Mouse (Mus musculus) MEL (cell line): ENCODE results near the gene Elk4. TPM values are rescaled to one million over a fixed set of nuclear protein-coding genes. Genes with fewer than 3 reads are reported as not detected.

ENCODE experiments used
- DNase-seq: peaks from one replicate; pipeline ENCODE4 v3.0.0; 2011; ENCODE audit warnings: low read depth, low spot score
- H3K27ac ChIP-seq: 2 replicates; pipeline ENCODE4 v1.5.1; 2012; ENCODE audit warnings: low read depth, mild to moderate bottlenecking, control low read depth, low read length, moderate library complexity; ENCODE audit not compliant: control insufficient read depth
- H3K27me3 ChIP-seq, 2 experiments: fragments of 150-350 bp in 1 of 2; sonication (generic) in 1 of 2; 2 replicates each; pipeline ENCODE4 v1.6.1; 2012; ENCODE audit warnings: low read length in 2 of 2, mild to moderate bottlenecking in 2 of 2, improper control_type of control experiment in 1 of 2, moderate library complexity in 1 of 2; ENCODE audit not compliant: insufficient read depth in 2 of 2, control insufficient read depth in 1 of 2
- H3K36me3 ChIP-seq, 2 experiments: 2 replicates each; pipeline ENCODE4 v1.6.1; 2012 to 2014; ENCODE audit warnings: low read length in 2 of 2, improper control_type of control experiment in 1 of 2, inconsistent platforms in 1 of 2, mild to moderate bottlenecking in 1 of 2; ENCODE audit not compliant: insufficient read depth in 2 of 2, control insufficient read depth in 1 of 2
- H3K4me1 ChIP-seq, 2 experiments: fragments of 150-350 bp in 1 of 2; sonication (generic) in 1 of 2; 2 replicates each; pipeline ENCODE4 v1.6.1; 2012; ENCODE audit warnings: low read length in 2 of 2, improper control_type of control experiment in 1 of 2, mild to moderate bottlenecking in 1 of 2; ENCODE audit not compliant: insufficient read depth in 2 of 2, control insufficient read depth in 1 of 2
- H3K4me3 ChIP-seq, 2 experiments: fragments of 150-350 bp in 1 of 2; sonication (generic) in 1 of 2; 2 replicates each; pipeline ENCODE4 v1.5.1; 2012; ENCODE audit warnings: low read depth in 2 of 2, low read length in 2 of 2, mild to moderate bottlenecking in 2 of 2, moderate library complexity in 2 of 2, control low read depth in 1 of 2, improper control_type of control experiment in 1 of 2; ENCODE audit not compliant: control insufficient read depth in 1 of 2, insufficient read depth in 1 of 2
- H3K79me2 ChIP-seq: 2 replicates; pipeline ENCODE4 v1.6.1; 2012; ENCODE audit warnings: mild to moderate bottlenecking, low read length, moderate library complexity; ENCODE audit not compliant: control insufficient read depth, poor library complexity, insufficient read depth
- H3K9ac ChIP-seq: 2 replicates; pipeline ENCODE4 v1.6.1; 2012; ENCODE audit warnings: low read depth, mild to moderate bottlenecking, control low read depth, low read length, moderate library complexity; ENCODE audit not compliant: control insufficient read depth, poor library complexity, severe bottlenecking
- H3K9me3 ChIP-seq: fragments of 150-350 bp; sonication (generic); replicated peaks from 2 replicates; pipeline ENCODE4 v1.6.1; 2012; ENCODE audit warnings: mild to moderate bottlenecking, low read length, improper control_type of control experiment, moderate library complexity; ENCODE audit not compliant: insufficient read depth
- BHLHE40 ChIP-seq: IDR thresholded peaks from 2 replicates; pipeline ENCODE4 v1.6.1; 2012; ENCODE audit warnings: low read depth, mild to moderate bottlenecking, inconsistent platforms, low read length, improper control_type of control experiment, borderline replicate concordance
- CHD1 ChIP-seq: IDR thresholded peaks from 2 replicates; pipeline ENCODE4 v1.6.1; 2012; ENCODE audit warnings: low read depth, mild to moderate bottlenecking, inconsistent platforms, low read length, improper control_type of control experiment
- E2F4 ChIP-seq: IDR thresholded peaks from 2 replicates; pipeline ENCODE4 v1.6.1; 2011; ENCODE audit warnings: low read depth, low read length, improper control_type of control experiment, borderline replicate concordance
- ELF1 ChIP-seq: IDR thresholded peaks from 2 replicates; pipeline ENCODE4 v1.6.1; 2014; ENCODE audit warnings: low read depth, mild to moderate bottlenecking, inconsistent platforms, low read length, improper control_type of control experiment, moderate library complexity
- EP300 ChIP-seq, 2 experiments: IDR thresholded peaks; 2 replicates each; pipeline ENCODE4 v1.6.1; 2011; ENCODE audit warnings: improper control_type of control experiment in 2 of 2, low read length in 2 of 2, low read depth in 1 of 2, mild to moderate bottlenecking in 1 of 2
- GABPA ChIP-seq: IDR thresholded peaks from 2 replicates; pipeline ENCODE4 v1.6.1; 2012; ENCODE audit warnings: low read depth, mild to moderate bottlenecking, inconsistent platforms, low read length, improper control_type of control experiment, moderate library complexity
- JUND ChIP-seq: IDR thresholded peaks from 2 replicates; pipeline ENCODE4 v1.6.1; 2011; ENCODE audit warnings: low read depth, mild to moderate bottlenecking, improper control_type of control experiment, low read length
- KAT2A ChIP-seq: conservative IDR thresholded peaks from 2 replicates; pipeline ENCODE4 v1.6.1; 2012; ENCODE audit warnings: low read depth, low read length, improper control_type of control experiment, inconsistent platforms
- MAX ChIP-seq: IDR thresholded peaks from 2 replicates; pipeline ENCODE4 v1.6.1; 2011; ENCODE audit warnings: low read length, improper control_type of control experiment
- MAZ ChIP-seq: IDR thresholded peaks from 2 replicates; pipeline ENCODE4 v1.6.1; 2012; ENCODE audit warnings: low read depth, mild to moderate bottlenecking, inconsistent platforms, low read length, improper control_type of control experiment
- MEF2A ChIP-seq: IDR thresholded peaks from 2 replicates; pipeline ENCODE4 v1.6.1; 2014; ENCODE audit warnings: low read depth, mild to moderate bottlenecking, inconsistent platforms, low read length, improper control_type of control experiment; ENCODE audit not compliant: poor library complexity, insufficient replicate concordance, severe bottlenecking; ENCODE audit errors: extremely low read depth
- MXI1 ChIP-seq: IDR thresholded peaks from 2 replicates; pipeline ENCODE4 v1.6.1; 2011; ENCODE audit warnings: mild to moderate bottlenecking, low read depth, low read length, improper control_type of control experiment
- MYB ChIP-seq: IDR thresholded peaks from 2 replicates; pipeline ENCODE4 v1.6.1; 2011; ENCODE audit warnings: mild to moderate bottlenecking, low read depth, low read length, improper control_type of control experiment
- NELFE ChIP-seq: IDR thresholded peaks from 2 replicates; pipeline ENCODE4 v1.6.1; 2011; ENCODE audit warnings: low read depth, low read length, improper control_type of control experiment
- NRF1 ChIP-seq: IDR thresholded peaks from 2 replicates; pipeline ENCODE4 v1.6.1; 2014; ENCODE audit warnings: low read depth, mild to moderate bottlenecking, inconsistent platforms, low read length, improper control_type of control experiment, moderate library complexity; ENCODE audit not compliant: poor library complexity, insufficient read depth, severe bottlenecking
- POLR2A ChIP-seq, 2 experiments: IDR thresholded peaks; 2 replicates each; pipeline ENCODE4 v1.6.1; 2011 to 2012; ENCODE audit warnings: low read length in 2 of 2, mild to moderate bottlenecking in 2 of 2, control low read depth in 1 of 2, improper control_type of control experiment in 1 of 2, low read depth in 1 of 2, moderate library complexity in 1 of 2; ENCODE audit not compliant: control insufficient read depth in 1 of 2, insufficient read depth in 1 of 2, poor library complexity in 1 of 2
- POLR2AphosphoS2 ChIP-seq: IDR thresholded peaks from 2 replicates; pipeline ENCODE4 v1.6.1; 2011; ENCODE audit warnings: low read length, improper control_type of control experiment
- POLR2AphosphoS5 ChIP-seq: IDR thresholded peaks from 2 replicates; pipeline ENCODE4 v1.6.1; 2012; ENCODE audit warnings: low read depth, borderline replicate concordance, mild to moderate bottlenecking, inconsistent platforms, low read length, moderate library complexity, mixed read lengths
- RAD21 ChIP-seq: IDR thresholded peaks from 2 replicates; pipeline ENCODE4 v1.6.1; 2011; ENCODE audit warnings: mild to moderate bottlenecking, low read depth, low read length, improper control_type of control experiment
- SIN3A ChIP-seq: IDR thresholded peaks from 2 replicates; pipeline ENCODE4 v1.6.1; 2012; ENCODE audit warnings: low read length, improper control_type of control experiment, inconsistent platforms
- SMC3 ChIP-seq: IDR thresholded peaks from 2 replicates; pipeline ENCODE4 v1.6.1; 2011; ENCODE audit warnings: low read depth, low read length, improper control_type of control experiment
- TAL1 ChIP-seq: IDR thresholded peaks from 2 replicates; pipeline ENCODE4 v1.6.1; 2012; ENCODE audit warnings: mild to moderate bottlenecking, inconsistent platforms, low read length, moderate library complexity, mixed read lengths
- UBTF ChIP-seq: IDR thresholded peaks from 2 replicates; pipeline ENCODE4 v1.6.1; 2012; ENCODE audit warnings: low read depth, mild to moderate bottlenecking, inconsistent platforms, low read length, improper control_type of control experiment, moderate library complexity, borderline replicate concordance; ENCODE audit not compliant: insufficient read depth
- USF2 ChIP-seq, 2 experiments: IDR thresholded peaks; 2 replicates each; pipeline ENCODE4 v1.6.1; 2011 to 2012; ENCODE audit warnings: improper control_type of control experiment in 2 of 2, low read length in 2 of 2, borderline replicate concordance in 1 of 2, inconsistent platforms in 1 of 2, low read depth in 1 of 2, mild to moderate bottlenecking in 1 of 2; ENCODE audit not compliant: insufficient read depth in 1 of 2
- ZC3H11A ChIP-seq: IDR thresholded peaks from 2 replicates; pipeline ENCODE4 v1.6.1; 2012; ENCODE audit warnings: low read depth, mild to moderate bottlenecking, inconsistent platforms, low read length, improper control_type of control experiment
- ZMIZ1 ChIP-seq: IDR thresholded peaks from 2 replicates; pipeline ENCODE4 v1.6.1; 2012; ENCODE audit warnings: low read depth, mild to moderate bottlenecking, inconsistent platforms, low read length, improper control_type of control experiment, moderate library complexity
- ZNF384 ChIP-seq: IDR thresholded peaks from 2 replicates; pipeline ENCODE4 v1.6.1; 2012; ENCODE audit warnings: low read depth, mild to moderate bottlenecking, inconsistent platforms, low read length, improper control_type of control experiment
- polyA plus RNA-seq, 2 experiments: library from polyadenylated mRNA; stranded (reverse) in 1 of 2; unstranded in 1 of 2; fragments of >175 nt in 1 of 2; fragments of >200 nt in 1 of 2; gene quantifications; 2 replicates each; pipeline versions ENCODE4 v1.2.1 to v1.2.4; 2012; ENCODE audit warnings: low replicate concordance in 2 of 2, low read depth in 1 of 2; ENCODE audit not compliant: insufficient read length in 2 of 2, insufficient read depth in 1 of 2, missing spikeins in 1 of 2
- total RNA-seq: library from RNA; depleted of rRNA; stranded (reverse); fragments of 300-350 nt; gene quantifications from 2 replicates; pipeline ENCODE4 v1.2.3, GENCODE M21; 2012

Gene Elk4
- total and polyA plus RNA-seq, 3 experiments, result 19.4 to 191 (median 20.3) TPM

DNA sequence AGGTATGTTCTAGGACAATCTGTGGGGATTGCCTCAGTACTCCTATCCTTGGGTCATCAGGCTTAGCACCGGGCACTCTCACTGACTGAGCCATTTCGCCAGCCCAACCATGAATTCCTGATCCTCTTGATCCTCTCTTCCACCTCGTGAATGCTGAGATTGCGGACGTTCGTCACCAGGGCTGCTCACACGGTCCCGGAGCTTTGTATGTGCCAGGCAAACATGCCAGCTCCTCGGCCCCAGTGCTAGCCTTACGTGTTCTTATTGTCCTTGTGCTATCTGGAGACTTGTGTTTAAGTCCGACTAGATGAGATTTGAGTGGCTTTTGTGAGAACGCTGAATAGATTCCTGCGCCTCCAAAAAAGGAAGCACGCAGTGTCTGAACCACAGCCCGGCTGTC lies 20.0 kb upstream of the Elk4 start:
- no peaks in the 10 kb centered on the region for H3K4me1 ChIP-seq
- H3K9ac ChIP-seq, result no peak overlapping the region
- TF ChIP-seq E2F4 (no peak), JUND (no peak), EP300 (IDR thresholded peaks at IDR 0.05; ENCODE audit: low read depth in 1 of 2, low read length in 2 of 2) (no peak), MAX (no peak), UBTF (no peak), BHLHE40 (no peak), USF2 (IDR thresholded peaks at IDR 0.05; ENCODE audit: borderline replicate concordance in 1 of 2, insufficient read depth in 1 of 2, low read depth in 1 of 2, low read length in 2 of 2) (no peak), TAL1 (no peak), ZC3H11A (no peak), RAD21 (no peak), MAZ (no peak), POLR2AphosphoS5 (no peak), NRF1 (no peak), MYB (no peak), NELFE (no peak), ZMIZ1 (no peak), POLR2A (IDR thresholded peaks at IDR 0.05; ENCODE audit: control insufficient read depth in 1 of 2, insufficient read depth in 1 of 2, low read depth in 1 of 2, low read length in 2 of 2, poor library complexity in 1 of 2) (no peak), KAT2A (no peak)
- H3K36me3 ChIP-seq, result peaks cover 0 to 10% of the 10 kb centered on the region in 2 experiments; a peak in 2 of 4 replicates
- no peaks in the 10 kb centered on the region for H3K79me2 ChIP-seq
- no peak overlapping the region for H3K27ac ChIP-seq
- no peaks in the 10 kb centered on the region for H3K9me3 ChIP-seq
- no peaks in the 10 kb centered on the region for H3K27me3 ChIP-seq
- no peak overlapping the region for H3K4me3 ChIP-seq
- no peak for DNase-seq

DNA sequence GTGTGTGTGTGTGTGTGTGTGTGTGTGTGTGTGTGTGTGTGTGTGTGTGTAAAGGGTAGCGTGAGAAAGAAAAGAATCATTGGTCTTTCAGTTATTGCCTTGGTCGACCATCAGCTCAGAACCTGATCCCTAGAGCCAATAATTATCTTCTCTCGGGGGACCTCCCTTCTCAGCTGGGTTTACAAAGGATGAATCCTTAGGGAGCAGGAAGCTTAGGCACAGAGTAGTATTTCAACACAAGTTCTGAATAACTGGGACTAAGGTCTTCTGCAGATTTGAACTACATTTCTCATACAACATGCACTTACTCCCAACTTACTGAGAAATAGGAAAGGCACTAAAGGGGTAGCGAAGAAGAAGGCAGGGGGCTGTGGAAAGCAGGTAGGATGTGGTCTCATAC lies 17.9 kb upstream of the Elk4 start:
- Histone ChIP-seq H3K4me1 (no peaks in the 10 kb centered on the region), H3K27me3 (no peaks in the 10 kb centered on the region), H3K79me2 (no peaks in the 10 kb centered on the region), H3K4me3 (no peak overlapping the region), H3K27ac (no peak overlapping the region), H3K36me3 (0 out of 4 replicates have a peak, but pooled peaks cover 0 to 1% of the 10 kb centered on the region in 2 experiments), H3K9me3 (no peaks in the 10 kb centered on the region), H3K9ac (no peak overlapping the region)
- no peak for DNase-seq
- TF ChIP-seq SIN3A, result no peak
- TF ChIP-seq USF2 (IDR thresholded peaks at IDR 0.05; ENCODE audit: borderline replicate concordance in 1 of 2, insufficient read depth in 1 of 2, low read depth in 1 of 2, low read length in 2 of 2), result no peak
- no peak for TF ChIP-seq ELF1
- TF ChIP-seq CHD1, result no peak
- TF ChIP-seq POLR2AphosphoS2, result no peak
- no peak for TF ChIP-seq MAX
- TF ChIP-seq MAZ, result no peak
- no peak for TF ChIP-seq SMC3
- no peak for TF ChIP-seq NELFE
- no peak for TF ChIP-seq EP300 (IDR thresholded peaks at IDR 0.05; ENCODE audit: low read depth in 1 of 2, low read length in 2 of 2)
- no peak for TF ChIP-seq MEF2A
- no peak for TF ChIP-seq ZNF384
- no peak for TF ChIP-seq GABPA
- TF ChIP-seq ZC3H11A, result no peak
- no peak for TF ChIP-seq KAT2A
- no peak for TF ChIP-seq BHLHE40
- TF ChIP-seq RAD21, result no peak
- TF ChIP-seq MXI1, result no peak
